In the genomic region with DNA sequence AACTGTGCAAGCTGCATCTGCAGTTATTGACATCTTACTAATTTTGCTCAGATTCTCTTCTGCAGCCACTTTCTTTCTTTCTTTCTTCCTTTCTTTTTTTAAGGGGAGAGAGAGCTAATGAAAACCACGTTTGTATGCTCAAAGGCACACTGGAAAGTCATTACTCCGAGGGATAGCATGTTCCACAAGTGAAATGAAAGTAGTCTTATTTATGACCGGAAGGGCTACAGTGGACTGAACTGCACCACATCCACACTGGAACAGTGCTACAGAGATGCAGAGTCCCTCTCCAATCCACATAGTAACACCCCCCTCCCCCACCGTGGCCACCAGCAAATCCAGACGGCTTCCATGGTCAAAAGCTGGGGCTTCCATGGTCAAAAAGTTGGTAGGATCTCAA, we compare ENCODE assay signal across 13 mouse cellular contexts.
"Had no signal": no experiment of that assay in that cellular context is flagged by ENCODE, and none has a peak within 500 bp of the region (broad histone marks: within the 10 kb centered on the region; RNA-seq: fewer than 3 reads in every experiment).

No protein-coding gene starts in this region.

- H3K27ac ChIP-seq: liver, embryonic 12.5 days; liver, embryonic 15.5 days; lung, embryonic 15.5 days had no signal

- H3K9ac ChIP-seq: liver, embryonic 12.5 days; liver, embryonic 15.5 days; lung, embryonic 15.5 days had no signal

- H3K27me3 ChIP-seq: liver, embryonic 12.5 days; liver, embryonic 15.5 days; lung, embryonic 15.5 days had no signal

- H3K4me3 ChIP-seq: liver, embryonic 12.5 days; liver, embryonic 15.5 days; lung, embryonic 15.5 days had no signal

- H3K9me3 ChIP-seq: liver, embryonic 12.5 days; liver, embryonic 15.5 days; lung, embryonic 15.5 days had no signal

- ATAC-seq: intestine, postnatal 0 days; liver, embryonic 12.5 days had no signal

- H3K4me2 ChIP-seq: liver, embryonic 12.5 days; liver, embryonic 15.5 days; lung, embryonic 15.5 days; midbrain, embryonic 11.5 days had no signal

- H3K36me3 ChIP-seq: liver, embryonic 12.5 days; liver, embryonic 15.5 days; lung, embryonic 15.5 days had no signal

- H3K4me1 ChIP-seq: liver, embryonic 12.5 days; liver, embryonic 15.5 days had no signal

- DNase-seq: kidney, adult 8-10 months; liver; lung, adult 18-20 months; lung, postnatal 10 days; lung, postnatal 36 days; midbrain, embryonic 14.5 days; thymus, adult 18-20 months; thymus, postnatal 36 days had no signal
